Mouse (Mus musculus) frontal cortex, postnatal 25 days (tissue): Measurements from ENCODE around the gene Nmrk2.
"Not testable (repeated sequence)": the region's sequence is repeated elsewhere in the genome, so short reads cannot be mapped to it uniquely, and the experiment has no call there.

Experiments used
- DNase-seq, 2 experiments: peaks; one replicate each; pipeline ENCODE4 v3.0.0; 2022; ENCODE audit warnings: low spot score in 2 of 2

The Nmrk2 gene

DNA sequence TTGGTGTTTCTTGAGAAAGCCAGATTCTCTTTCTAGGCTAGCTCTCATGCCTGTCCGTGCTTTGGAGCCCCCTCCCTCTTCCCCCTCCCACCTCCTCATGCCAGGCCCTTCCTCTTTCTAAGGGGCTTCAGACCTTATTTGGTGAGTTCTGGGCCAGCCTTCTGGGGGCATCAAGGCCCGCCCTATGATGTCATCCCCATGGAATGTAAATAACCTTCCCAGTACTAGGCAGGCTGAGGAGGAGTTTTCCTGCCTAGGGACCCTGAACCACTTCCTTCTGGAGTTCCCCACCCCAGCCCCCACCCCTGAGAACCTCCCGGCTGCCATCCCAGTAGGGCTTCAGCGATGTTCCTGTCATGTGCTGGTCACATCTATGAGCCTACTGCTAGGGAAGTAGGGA lies 17.1 kb downstream of the Nmrk2 start:
- DNase-seq, result no peak

DNA sequence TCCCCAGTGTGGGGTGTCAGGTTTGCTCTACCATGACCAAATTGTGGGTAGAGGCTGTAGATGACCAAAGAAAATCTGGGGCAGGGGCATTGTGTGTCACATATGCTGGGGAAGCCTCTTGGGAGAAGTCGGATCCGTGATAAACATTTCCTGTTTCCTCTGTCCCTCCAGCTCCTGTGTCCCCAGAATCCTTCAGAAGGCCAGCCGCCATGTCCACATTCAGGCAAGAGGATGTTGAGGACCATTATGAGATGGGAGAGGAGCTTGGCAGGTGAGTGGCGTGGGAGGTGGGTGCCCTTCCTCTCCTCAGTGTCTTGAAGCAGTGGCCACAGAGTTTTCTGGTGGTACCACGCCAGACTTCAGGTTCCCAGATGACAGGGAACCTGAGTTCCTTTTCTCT lies 18.0 kb downstream of the Nmrk2 start, which contains the start of gene 4930442H23Rik:
Gene 4930442H23Rik, minus strand, starts transcription at position 45 of the 400 bp plus-strand sequence.
- DNase-seq, result no peak

DNA sequence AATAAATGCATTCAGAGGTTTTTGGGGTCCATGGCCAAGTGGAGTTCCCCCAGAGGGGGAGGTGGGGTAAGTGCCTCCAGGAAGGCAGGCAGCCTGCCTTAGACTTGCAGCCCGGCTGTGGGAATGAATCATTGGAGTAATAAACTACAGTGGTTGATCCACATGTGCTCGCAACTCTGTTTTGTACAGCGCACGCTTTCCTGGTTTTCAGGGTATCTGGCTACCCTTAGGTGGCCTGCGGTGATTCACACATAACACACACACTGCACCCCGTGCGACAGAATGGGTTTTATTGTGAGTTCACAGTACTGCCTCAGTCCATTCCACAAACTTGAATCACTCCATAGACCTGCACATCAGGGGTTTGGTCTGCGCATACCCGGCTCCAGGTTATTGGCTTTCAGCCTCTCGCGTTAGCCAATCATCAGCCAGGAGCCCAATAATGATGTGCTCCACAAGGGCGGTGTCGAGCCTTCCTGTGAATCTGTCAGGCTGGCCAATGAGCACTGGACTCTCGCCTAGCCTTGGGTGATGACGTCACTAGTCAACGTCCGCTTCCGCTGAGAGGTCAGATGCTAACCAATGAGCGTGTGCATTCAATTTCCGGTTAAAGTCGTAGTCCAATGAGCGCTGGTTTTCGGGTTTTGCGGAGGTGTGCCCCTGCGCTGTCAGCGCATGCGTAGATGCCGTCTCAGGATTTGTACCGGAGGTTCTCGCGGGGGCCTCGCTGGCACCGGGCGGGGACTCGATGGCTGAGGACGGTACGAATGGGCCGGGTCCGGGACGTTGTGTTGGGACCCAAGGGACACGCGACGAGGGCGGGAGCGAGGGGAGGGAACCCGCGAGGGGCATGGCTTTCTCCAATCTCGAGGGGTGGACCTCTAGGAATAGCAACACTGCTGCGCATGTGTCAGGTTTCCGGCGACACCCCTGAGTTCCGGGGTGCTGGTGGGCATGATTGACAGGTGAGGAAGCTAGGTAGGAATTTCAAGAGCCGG lies 19.2 kb downstream of the Nmrk2 start, which contains the start of gene Dapk3:
Gene Dapk3, plus strand, starts transcription at position 670 of the 998 bp plus-strand sequence.
- DNase-seq, result peak; percentile 93 to 98

DNA sequence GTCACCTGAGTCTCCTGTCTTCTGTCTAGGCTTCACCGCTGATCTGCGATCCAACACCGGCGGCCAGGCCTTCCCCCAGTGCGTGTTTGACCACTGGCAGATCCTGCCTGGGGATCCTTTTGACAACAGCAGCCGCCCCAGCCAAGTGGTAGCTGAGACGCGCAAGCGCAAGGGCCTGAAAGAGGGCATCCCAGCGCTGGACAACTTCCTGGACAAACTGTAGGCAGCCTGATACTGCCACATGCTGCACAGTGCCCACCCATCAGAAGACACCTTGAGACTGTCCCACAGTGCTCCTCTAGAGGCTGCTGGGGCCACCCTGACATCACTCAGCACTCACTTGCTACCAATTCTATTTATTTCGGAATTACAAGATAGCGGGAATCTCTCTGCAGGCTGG lies 20.0 kb downstream of the Nmrk2 start:
- not testable (repeated sequence) for DNase-seq

DNA sequence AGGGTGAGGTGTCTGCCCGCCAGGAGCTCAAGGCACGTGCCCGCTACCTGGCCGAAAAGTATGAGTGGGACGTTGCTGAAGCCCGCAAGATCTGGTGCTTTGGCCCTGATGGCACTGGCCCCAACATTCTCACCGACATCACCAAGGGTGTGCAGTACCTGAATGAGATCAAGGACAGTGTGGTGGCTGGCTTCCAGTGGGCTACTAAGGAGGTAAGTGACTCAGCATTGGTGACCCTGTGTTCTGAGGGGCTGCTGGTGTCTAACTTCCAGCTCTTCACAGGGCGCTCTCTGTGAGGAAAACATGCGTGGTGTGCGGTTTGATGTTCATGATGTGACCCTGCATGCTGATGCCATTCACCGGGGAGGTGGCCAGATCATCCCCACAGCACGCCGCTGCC lies 20.9 kb downstream of the Nmrk2 start:
- no peak for DNase-seq

- DNase-seq, result no peak
Observed at GRCm38 (mm10) chr10:81179451-81180342, 22.2 kb downstream of the Nmrk2 start.

- no peak for DNase-seq
Observed at GRCm38 (mm10) chr10:81178927-81179326, 22.9 kb downstream of the Nmrk2 start.

DNA sequence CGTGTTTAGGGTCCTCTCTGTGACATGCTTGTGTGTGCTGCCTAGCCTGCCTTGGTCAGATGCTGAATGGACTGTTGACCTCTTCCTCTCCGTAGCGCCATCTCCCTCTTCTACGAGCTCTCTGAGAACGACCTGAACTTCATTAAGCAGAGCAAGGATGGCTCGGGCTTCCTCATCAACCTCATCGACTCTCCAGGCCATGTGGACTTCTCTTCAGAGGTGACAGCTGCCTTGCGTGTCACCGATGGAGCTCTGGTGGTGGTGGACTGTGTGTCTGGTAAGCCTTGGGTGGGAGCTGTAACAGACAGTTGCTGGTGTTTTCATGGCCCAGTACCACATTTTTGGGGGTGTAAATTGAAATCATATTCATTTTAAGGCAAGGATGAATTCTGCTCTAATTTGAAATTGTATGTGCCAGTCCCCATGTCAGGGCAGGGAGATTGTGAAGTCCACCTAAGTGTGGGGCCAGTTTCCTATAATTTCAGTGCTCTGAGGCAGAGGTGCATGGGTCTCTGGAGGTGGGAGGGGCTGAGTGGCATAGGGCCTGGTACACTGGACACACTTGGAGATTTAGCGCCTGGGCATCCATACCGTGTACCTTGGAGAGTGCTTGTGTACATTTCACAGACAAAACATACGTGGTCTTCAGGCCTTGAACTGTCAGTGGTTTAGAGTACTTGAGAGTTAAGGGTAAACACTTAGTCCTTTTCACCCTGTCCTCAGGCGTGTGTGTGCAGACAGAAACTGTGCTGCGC lies 23.7 kb downstream of the Nmrk2 start:
- no peak for DNase-seq

GRCm38 (mm10) chr10:81177491-81177925 lies 24.3 kb downstream of the Nmrk2 start:
- DNase-seq, result peak in 1 of 2 experiments; percentile 40

DNA sequence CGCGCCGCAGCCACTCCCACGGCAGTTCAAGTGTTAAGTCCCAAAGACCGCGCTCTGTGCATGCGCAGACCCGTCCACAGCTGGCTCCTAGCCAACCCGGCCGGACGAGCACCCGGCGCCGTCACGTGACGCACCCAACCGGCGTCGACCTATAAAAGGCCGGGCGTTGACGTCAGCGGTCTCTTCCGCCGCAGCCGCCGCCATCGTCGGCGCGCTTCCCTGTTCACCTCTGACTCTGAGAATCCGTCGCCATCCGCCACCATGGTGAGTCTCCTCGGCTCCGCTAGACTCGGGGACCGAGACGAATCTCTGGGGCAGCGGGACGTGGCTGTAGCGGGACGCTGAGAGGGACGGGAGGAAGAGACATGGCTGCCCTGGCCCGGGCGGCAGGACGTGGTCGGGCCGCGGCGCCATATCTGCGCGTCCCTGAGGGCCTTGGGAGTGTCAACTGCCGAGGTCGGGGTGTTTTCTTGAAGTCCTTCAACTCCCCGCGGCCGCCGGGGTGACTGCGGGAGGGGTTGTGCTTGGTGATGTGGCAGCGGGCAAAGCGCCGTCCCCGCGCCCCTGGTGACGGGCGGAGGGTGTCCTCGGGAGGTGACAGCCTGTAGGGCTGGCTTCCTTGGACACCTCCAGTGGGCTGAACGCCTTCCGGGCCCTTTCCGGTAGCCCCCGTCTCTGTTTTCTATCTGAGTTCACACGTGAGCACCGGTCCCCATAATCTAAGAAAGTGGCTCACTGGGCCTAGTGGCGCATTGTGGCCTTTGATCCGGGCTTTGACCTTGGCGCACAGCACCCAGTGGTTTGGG lies 25.2 kb downstream of the Nmrk2 start, which contains the start of gene Eef2:
Gene Eef2, plus strand, starts transcription at position 166 of the 806 bp plus-strand sequence.
- peak; percentile 99 for DNase-seq

DNA sequence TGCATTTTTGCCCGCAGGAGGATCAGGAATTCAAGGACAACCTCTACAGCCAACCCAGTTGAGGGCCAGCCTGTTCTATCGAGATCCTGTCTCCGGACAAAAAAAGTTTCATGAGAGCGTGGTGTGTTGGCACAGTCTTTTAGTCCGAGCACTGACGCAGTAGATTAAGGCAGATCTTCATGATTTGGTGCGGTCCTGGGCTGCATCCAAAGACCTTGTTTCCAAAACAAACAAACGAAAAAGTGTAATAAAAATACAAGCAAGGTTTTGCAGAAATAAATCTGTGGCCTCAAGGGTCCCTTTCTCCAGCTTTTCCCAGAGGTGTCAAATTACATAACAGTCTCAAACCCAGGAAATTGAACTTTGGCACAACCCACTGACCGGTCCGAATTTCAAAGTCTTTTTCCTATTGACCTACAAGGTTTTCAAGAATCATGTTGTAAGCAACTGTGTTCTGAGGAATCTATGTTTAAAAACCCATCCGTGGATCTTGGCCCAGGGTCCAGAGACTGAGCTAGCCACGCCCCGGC lies 25.9 kb downstream of the Nmrk2 start:
- no peak for DNase-seq

DNA sequence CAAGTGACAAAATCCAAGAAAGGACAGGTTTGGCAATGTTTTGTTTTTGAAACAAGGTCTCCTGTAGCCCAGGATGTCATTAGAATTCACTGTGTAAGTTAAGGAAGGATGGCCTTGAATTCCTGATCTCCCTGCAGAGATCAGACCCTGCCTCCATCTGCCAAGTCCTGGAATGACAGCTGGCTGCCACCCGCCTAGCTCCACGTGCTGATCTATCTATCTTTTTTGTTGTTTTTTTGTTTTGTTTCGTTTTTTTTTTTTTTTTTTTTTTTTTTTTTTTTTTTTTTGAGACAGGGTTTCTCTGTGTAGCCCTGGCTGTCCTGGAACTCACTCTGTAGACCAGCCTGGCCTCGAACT lies 26.5 kb downstream of the Nmrk2 start:
- not testable (repeated sequence) for DNase-seq

DNA sequence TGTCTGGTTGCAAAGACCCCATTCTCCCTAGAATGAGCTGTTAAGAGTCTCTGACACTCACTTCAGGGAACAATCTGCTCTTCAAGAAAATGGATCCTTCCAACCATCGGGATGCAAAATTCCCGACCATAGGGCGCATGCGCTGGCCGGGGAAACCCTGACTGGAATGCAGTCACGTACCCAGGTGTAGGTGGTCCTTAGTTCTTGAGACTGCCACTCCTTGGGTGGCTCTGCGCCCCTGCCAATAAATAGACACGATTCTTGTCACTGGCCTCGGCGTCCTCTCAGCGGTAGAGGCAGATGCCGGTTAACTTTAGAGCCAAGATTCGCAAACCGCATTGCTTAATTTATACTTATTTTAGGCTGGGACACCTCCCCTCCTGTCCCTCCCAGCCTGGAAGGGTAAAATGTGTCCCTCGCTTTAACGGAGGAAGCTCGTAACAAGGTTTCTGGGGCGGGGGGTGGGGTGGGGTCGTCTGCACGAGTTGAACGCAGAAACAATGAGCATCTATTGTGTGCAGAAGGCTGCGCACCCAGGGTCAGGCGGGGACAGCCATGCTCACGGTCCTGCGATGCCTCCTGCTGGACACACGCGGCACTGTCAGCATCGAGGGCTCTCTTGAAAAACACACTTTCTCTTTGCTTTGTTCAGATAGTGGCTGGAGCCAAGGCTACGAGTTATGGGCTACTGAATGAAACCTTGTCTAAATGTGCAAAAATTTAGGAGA lies 27.1 kb downstream of the Nmrk2 start:
- peak; percentile 81 to 84 for DNase-seq

DNA sequence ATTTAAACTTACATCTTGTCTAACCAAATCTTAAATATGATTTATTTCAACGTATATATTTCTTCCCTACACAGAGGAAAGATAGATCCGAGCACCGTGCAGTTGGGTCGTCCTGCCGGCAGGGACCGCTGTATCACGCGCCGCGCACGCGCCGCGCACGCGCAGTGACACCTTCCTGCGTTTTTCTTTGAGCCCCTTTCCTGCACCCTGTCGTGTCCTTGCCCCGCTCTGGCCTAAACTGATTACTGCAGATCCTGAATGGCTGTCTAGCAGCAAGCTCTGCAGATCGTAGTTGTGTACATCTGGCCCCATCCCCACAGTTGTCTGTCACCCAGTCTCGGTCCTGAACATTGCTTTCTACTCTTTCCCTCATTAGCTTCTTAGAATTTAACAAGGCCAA lies 28.7 kb downstream of the Nmrk2 start:
- DNase-seq, result peak; percentile 66 to 70

- not testable (repeated sequence) for DNase-seq
Observed at GRCm38 (mm10) chr10:81169411-81169900, 32.4 kb downstream of the Nmrk2 start.

- DNase-seq, result peak; percentile 62 to 66
Observed at GRCm38 (mm10) chr10:81168521-81169244, 33.2 kb downstream of the Nmrk2 start.

- no peak for DNase-seq
Observed at GRCm38 (mm10) chr10:81168087-81168431, 33.8 kb downstream of the Nmrk2 start.

DNA sequence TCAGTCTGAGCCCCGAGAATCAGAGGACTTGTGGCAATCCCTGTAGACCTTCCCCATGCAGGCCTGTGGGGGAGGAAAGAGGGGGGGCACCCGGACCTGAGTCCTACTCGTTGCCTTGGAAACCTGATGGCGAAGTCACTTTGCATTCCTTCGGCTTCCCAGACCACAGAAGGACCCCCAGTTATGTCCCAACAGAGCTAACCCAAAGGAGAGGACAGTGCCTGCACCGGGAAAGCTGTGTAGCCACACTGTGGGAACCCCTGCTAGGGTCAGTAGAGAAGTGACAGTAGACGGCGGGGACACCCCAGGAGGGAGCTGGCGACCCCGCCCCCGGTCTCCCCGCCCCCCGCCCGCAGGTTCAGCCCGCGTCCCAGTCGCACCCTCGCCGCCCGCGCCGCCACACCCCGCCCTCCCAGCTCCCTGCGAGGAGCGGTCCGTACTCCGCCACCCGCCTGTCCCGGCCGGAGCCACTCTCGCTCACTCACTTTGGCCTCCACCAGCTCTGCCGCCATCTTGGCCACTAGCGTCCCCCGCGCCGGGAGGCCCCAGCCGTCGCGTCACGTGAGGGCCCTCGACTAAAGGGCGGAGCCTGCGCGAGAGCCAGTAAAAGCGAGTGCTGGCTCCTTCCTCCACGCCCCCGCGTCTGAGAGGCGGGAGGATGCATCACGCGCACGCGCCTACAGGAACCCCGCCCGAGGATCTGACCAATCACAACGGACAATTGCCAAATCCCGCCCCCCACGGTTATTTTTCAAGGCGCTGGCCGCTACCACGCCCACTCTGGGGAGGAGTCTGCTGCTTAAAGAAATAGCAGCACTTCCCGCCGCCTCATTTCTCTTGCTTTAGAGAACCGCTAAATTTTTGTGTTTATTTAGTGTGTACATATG lies 34.4 kb downstream of the Nmrk2 start, which contains the start of gene Pias4:
Gene Pias4, minus strand, starts transcription at position 724 of the 887 bp plus-strand sequence.
- peak; percentile 100 for DNase-seq
